Mouse (Mus musculus) bone marrow, adult 2 months (tissue): ENCODE data around the gene Ccdc82.

Source experiments
- CTCF ChIP-seq: fragments of 200-500 bp; IDR thresholded peaks from 2 replicates; pipeline ENCODE4 v1.5.1; 2011; ENCODE audit warnings: low read length, control low read depth; ENCODE audit not compliant: control insufficient read depth, insufficient read depth
- POLR2A ChIP-seq: fragments of 200-500 bp; IDR thresholded peaks from 2 replicates; pipeline ENCODE4 v1.6.1; 2011; ENCODE audit warnings: low read depth, mild to moderate bottlenecking, control low read depth, low read length, borderline replicate concordance; ENCODE audit not compliant: control insufficient read depth

- TF ChIP-seq POLR2A (no peak), CTCF (no peak)
Observed at GRCm38 (mm10) chr9:13306471-13306870, 59.7 kb downstream of the Ccdc82 start.
